Mouse (Mus musculus) spleen, postnatal 14 days (tissue): ENCODE measurements at regions not wholly inside any gene's neighbourhood (a gene's known extent, or its start where the extent isn't known, plus 50 kb on each side); places are given as distances from the start of the nearest gene placed in this dataset.

ENCODE experiments used
- DNase-seq, 2 experiments: peaks; one replicate each; pipeline ENCODE4 v3.0.0; 2021 to 2022; ENCODE audit warnings: low spot score in 2 of 2

DNA sequence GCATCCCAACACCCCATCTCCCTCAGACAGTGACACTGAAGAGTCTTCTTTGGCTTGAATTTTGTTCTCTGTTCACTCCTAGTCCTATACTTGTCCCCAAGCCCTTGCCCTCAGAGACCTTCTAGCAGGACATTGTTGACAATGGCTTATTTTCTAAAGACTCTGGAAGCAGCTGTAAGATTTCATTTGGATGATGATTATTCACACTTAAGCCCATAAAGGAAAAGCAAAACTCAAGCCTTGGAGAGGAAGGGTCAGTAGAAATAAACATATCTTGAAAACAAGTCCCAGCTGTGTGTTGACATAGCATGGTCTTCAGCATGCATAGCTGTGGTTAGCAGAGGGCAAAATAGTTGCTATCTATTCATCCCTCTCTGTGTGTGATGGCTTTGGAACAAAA, 59.9 kb upstream of the Cdh11 start:
- no peak for DNase-seq

DNA sequence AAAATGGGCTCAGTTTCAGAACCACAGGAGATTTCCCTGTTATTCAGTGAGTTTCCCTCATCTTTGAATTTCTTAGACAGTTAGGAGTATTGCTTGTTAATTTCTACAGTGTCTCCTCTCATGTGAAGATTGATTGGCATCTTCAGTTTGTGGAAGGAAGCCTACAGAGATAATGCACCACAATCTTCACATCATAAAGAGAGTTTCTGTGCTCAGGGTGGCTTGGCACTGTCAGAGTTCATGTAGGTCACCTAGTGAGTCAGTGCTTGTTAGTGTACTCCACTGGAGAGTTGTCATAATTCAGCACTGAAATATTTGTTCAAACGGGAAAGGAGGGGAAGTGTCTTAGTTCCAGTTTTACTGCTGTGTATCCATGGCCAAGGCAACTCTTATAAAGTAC, 74.6 kb upstream of the Cdh11 start:
- DNase-seq, result no peak

DNA sequence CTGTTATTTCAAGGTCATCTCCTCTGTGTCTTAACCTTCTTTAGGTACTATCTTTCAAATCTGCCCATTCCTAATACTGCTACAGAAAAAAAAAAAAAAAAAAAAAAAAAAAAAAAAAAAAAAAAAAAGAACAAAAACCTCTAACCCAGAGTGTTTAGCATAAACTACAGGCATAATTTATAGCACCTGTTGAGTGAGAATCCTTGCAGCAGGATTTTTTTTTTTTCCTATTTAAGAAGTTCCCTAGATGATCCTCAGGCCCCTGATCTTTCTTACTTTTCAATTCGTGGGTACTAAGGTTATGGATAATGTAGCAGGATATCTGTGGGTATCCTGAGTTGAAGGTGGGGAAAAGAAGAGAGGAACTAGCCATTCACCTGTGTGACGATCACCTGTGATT, 114.1 kb upstream of the Cdh11 start:
- DNase-seq, result no peak

DNA sequence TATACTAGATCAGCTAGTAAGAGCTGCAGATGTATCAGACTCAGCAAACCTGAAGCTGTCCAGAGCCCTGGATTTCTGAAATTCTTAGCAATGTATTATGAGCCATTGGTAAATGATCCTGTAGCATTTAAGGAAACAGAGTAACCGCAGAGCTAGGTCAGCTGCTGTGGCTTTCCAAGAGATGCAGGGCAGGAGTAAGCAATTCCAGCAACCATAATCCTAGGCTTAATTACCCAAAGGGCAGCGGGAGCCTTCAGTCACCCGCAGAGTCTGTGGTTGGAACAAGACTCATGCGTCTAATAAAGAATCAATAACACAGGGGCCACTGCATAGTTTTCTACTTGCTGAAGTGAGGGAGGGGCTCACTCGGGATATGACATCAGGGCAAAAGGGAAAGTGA, 115.2 kb upstream of the Cdh11 start:
- DNase-seq, result no peak

DNA sequence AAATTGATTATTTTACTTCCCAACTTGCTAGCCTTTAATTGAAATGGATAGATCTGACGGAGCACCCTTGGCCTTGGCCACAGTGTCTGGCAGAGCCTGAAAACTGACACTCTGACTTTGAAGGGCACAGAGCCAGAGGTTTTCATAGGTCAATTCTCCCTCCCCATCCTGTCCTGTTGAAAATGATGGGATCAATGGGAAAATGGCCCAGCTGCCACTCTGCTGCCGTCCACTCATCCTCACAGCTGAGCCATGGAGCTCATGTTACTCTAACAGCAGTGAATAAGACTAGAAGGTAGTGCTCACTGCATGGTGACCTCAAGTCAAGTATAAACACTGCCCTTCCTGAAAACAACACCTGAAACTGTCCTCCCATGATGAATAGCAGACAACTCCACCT, 122.0 kb upstream of the Cdh11 start:
- no peak for DNase-seq

DNA sequence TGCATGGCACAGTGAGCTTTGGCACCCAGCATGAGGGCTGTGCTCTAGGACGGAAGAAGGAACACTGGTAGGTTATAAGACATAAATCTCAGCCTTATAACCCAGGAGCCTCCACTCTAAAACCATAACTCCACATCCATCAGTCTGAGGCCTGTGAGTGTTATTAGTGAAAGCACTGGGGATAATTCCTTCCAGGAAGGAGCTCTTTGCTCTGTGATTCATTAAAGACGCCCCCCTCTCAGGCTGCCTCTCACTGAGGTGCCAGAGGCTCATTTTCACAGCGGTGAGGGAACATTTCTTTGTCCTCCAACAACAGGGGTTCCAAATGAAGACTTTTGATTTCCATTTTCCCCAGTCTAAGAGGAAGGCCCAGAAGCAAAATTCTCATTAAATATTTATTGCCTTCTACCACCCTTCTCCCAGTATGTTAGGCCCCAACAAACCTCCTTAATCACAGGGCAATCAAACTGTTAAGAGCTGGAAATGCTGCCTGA, 145.9 kb upstream of the Cdh11 start:
- no peak for DNase-seq

DNA sequence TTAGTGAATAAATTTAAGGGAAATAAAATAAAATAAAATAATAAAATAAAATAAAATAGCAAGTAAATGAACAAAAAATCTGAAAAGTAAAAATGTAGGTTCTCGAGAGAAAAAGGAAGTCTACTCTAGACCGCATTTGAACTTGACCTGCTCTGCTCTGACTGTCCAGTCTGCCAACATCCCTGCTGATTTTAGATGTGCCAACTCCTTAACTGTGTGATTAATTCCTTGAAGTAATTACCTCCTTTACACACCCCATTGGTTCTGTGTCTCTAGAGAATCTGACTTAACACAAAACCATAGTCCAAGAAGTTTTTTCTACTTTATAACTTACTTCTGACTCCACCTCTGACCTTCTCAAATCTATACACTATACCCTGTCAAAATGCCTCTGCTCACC, 153.3 kb upstream of the Cdh11 start:
- no peak for DNase-seq

DNA sequence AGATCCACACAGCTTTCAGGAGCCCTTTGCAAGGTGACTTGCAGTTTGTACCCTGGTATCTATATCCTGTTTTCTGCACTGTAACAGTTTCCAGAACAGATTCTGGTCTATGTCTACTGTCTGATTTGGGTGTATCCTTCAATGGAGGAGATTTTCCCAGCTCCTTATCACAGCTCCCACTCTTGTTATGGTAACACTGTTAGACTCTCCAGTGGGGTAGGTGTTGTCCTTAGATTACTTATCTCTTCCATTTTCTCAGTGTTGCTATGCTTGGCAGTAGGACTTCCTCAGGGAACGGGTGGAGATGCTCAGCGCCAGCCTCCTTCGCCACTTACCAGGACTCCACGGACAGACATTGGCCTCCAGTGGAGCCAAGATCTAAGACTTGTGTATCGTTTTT, 160.1 kb upstream of the Cdh11 start:
- no peak for DNase-seq

DNA sequence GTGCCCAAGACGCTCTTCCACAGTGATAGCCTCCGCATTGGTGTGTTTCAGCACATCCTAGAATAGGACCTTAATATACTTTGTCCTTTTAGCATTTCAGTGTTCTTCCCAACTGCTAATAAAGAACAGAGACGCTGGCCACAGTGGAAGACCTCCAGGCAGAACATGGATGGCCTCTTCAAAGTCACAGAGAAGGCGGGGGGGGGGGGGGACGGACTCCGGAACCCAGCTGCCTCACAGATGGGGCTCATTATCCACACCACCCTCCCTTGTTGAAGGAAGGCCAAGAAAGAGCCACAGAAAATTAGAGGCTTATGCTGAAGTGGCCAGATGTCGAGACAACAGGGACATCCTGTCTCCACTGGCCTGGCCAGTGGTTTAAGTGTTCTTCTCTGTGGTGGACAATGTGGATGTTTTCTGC, 192.7 kb upstream of the Cdh11 start:
- DNase-seq, result no peak

DNA sequence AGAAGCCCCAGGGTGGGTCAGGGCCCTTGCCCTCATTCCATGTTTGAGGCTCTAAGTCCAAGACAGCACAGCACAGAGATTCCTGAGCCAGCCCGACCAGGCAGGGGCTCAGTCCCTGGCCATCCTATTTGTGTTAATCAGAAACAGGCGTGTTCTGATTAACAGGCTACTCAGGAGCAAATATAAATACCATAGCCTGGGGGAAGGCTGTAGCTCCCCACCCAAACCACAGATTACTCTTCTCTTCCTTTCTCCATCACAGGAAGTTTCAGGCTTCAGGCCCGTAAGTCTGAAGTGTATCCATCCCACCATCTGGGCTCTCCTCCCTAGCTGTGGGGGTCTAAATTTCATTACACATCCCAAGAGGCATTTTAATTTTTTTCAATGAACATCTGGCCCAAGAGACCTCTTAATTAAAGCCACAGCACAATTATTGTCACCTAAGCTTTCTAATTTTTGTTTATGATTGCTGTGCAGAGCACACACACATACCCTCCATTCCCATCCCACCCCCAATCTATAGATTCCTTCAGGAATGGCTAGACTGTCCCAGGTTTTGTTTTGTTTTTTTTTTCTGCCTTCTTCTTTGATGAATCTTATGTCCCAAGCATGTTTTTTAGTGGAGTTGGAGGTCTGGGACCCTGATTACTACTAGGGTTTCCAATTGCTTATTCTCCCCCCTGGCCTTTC, 197.9 kb upstream of the Cdh11 start:
- no peak for DNase-seq

DNA sequence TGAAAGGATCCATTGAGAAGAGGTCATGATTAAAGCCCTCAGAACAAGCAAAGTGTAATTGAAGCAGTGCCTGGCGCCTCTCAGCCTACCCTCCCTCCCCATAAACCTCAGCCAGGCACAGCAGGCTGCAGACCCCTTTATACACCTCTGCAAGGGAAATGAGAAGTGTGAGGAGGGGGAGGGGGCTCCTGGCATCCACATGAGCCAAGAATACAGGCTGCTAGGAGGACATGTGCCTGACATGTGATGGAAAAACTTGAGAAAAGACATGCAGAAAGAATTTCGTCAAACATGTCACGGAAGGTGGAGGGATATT, 198.4 kb upstream of the Cdh11 start:
- DNase-seq, result no peak

DNA sequence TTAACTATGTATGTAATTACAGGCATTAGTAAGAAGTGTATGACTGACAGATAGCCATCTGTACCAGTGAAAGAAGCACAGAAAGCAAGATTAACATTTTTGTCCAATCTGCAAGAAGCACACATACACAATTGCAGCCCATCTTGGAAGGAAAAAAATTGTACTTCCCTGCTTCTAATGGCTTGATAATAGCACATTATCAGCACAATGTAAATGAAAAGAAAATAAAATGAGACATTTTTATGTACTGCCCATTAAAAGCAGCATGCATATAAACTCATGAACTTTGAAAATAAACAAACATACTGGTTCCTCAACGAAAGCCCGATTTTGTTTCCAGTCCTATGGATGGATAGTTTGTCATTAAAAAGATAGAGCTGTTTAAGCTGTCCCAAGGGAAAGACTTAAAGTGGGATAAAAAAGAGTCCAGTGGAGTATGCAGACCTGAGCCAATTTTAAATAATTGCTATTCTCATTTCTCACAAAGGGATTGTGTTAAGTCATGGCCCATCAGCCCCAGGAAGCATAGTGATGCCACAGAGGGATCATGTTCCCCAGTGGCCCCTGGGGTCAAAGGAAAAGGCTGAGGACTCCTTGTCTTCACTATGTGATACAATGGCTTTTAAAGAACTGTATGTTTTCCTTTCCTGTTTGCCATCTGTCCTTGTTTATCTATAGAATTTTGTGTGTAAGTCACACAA, 222.0 kb upstream of the Cdh11 start:
- DNase-seq, result no peak

DNA sequence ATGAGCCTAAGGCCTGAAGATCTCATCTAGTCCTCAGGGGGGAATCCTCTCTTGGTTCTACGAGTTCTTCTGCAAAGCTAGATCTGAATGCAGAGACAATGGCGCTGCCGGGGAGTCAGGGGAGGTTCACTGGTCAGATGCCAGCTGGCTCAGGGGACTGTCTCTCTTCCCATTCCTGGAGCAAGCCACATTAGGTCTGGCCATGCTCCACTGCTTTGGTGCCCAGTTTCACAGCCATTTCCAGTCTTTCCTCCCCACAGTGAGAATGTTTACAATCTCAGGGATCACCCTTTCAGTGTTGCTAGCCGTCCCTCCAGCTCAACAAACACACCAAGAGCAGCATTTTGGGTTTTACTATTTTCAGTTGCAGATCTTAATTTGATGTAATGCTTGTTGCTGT, 233.7 kb upstream of the Cdh11 start:
- DNase-seq, result no peak

DNA sequence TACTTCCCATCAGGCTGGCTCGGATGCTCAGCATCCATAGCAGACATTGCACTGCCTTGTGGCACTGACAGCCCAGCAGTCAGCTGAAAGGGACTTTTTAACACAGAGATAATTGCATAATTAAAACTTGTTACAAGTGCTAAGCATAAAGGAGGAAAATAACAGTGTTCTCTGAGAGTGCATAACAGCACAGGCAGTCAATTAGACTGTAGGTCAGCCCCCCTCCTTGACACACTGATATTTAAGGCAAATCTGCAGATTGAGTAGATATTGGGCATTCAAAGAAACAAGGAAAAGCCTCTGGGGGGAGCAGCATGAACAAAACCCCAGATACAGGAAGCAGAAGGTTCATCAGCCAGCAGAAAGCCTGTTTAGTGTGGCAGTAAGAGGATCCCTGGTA, 237.8 kb upstream of the Cdh11 start:
- DNase-seq, result no peak

DNA sequence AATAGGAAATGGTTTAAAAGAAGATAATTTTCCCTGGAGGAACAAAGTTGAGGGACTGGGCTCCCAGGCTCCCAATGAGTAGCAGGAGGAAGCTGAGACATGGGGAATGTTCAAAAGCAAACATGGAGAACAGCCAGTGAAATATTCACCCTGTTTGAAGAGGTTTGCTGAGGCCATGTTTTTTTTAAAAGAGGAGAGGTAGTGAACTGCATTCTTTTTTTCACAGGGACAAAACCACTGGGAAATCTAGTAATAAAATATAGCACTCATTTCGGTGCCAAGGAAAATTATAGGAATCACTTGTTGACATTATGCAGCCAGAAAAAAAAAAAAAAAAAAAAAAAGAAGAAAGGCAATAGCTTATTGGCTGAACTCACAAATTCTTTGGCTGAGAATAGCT, 246.3 kb upstream of the Cdh11 start:
- DNase-seq, result no peak

DNA sequence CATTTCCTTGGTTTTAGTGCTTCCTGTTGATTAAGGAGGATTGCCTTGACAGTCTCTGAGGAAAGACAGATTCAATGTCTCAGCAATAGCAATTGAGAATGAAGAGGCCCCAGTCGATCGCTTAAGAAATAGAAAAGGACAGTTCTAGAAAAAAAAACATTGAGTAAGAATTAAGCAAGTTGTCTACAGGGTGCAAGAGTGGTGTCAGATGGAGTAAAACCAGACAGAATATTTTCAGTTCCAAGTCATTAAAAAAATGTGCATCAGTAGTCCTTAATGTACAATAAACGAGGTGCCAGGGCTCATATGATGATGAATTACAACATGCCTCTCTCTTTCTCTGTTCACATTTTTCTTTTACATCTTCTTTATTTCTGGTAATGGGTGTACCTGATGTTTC, 248.5 kb upstream of the Cdh11 start:
- no peak for DNase-seq

DNA sequence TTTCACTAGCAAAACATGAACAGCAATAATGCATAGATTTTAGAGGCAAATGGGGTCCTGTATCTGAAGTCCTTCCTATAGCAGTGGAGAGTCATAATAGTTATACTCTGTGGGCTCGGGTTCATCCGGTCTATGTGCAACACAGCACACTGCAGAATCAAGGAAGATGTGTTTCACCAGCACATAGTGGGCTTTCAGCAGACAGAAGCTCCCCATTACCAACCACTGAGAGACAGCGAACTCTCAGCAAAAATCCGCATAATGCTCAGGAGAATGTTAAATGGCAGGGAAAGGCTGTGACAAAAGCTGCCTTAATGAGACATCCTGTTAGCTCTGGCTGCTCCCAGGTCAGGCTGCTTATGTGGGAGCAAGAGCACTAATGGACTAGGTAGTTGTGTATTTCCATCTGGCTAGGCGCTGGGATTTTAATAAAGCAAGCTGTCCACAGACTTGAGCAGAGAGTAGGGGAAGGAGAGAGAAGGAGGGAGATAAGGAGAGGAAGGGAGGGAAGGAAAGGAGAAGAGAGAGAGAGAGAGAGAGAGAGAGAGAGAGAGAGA, 286.7 kb upstream of the Cdh11 start:
- DNase-seq, result no peak

DNA sequence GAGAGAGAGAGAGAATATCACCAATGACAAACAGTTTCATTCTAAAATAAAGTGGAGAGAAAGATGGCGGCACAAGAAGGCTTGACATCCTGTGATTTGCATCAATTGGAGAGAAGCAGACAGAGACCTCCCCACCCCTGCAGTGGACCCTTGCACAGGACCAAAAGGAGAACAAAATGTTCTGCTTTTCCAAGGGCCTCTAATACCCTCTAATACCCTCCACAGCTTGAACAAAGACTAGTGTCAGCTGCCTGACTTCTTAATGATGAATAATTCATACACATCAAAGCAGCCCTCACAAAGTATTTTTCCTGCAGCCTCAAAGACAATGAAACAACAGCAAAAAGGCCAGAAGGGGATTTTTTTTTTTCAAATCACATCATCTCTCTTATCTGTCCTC, 287.2 kb upstream of the Cdh11 start:
- no peak for DNase-seq

DNA sequence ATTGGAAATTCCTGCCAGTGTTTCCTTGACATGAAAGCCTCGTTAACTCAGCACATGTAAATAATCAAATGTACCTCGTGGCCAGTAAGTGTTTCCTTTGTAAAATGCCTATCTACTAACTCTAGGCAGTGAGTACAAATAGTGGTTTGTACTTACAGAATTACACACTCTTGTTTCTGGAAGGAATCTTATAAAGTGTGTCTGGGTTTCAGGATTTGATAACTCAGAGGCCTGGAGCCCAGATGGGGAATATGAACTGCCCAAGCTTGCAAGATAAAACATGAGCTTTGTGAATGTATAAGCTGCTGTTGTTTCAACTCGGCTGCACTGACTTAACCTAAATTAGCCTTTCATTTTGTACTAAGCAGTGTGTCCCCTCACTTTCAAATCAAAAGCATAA, 293.1 kb upstream of the Cdh11 start:
- no peak for DNase-seq

DNA sequence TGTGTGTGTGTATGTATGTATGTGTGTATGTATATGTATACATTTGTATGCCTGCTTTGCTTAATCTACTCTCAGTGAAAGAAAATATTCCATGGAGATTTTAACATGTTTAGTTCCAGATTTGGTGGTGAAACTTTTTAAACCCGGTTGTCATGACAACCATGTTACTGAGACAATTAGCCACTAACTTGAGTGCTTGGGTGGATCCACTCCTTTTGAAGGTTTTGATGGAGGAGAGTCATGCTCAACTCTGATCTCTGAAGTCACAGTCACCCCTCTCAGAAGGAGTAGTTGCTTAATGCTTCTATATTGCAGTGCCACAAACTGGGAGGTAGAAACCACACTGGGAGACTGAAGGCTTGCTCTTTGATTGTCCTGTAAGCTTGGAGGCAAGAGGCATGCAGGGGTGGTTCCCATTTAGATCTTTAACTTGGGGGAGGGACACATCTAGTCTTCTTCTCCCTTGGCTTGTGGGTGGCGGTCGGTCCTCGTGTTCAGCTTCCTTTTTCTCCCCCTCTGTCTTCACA, 301.6 kb upstream of the Cdh11 start:
- DNase-seq, result no peak

DNA sequence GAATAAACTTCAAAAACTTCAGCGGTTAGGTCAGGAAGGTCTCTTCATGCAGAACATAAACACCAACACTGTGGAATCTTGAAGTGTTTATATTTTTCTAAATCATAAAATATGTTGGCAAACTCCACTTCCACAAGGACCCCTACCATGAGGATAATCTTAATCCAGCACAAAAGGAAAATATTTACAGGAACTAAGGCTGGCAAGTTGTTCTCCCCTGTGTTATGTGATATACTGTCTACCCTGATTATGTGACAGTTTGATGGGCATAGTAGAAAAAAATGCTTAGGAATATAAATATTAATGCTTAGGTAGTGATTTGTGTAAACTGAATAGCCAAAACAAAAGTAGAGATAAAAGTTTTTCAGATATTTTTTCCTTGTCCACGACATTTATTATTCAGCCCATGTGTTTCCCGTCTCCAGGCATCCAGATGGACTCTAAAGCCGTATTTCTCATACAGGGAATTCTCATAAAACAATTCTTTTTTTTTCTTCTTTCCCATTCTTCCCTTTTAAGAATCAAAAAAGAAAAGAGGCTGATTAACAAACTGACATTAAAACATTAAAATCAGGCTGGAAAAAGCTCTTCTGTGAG, 311.2 kb upstream of the Cdh11 start:
- no peak for DNase-seq

DNA sequence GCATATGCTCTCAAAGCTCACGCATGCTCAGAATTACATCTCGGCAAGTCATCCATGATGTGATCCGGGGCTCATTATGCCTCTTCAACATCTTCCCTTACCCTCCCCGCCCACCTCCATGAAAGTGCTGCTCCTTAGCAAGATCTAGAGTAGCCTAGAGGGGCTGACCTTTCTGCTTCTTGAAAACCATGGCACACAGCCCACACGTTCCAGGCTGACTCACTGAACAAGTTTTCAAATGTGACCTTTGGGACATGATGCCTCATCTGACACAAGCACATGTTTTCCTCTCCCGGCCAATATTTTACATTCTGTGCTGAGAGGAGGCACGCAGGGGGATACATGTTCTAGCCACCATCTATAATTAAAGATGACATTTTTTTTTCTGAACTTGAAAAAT, 340.1 kb upstream of the Cdh11 start:
- DNase-seq, result no peak

DNA sequence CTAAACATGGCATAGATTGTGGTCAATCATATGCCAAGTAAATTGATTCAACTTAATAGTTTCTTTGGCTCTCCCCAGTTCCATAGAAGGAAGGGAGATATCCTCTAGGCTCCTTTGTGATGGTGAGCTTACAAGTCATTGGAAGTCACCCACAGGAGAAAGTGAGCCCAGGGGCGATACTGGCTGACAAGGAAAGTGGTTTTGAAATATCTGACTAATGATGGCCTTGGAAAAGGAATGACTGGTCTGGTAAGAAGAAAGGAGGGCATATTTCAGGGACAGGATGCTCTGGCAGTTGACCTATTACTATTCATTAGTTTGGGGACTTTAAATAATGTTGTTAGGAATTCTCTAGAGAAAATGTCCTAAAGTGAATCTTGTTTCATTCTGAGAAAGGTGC, 352.7 kb upstream of the Cdh11 start:
- no peak for DNase-seq
